Mouse (Mus musculus) embryonic facial prominence, embryonic 15.5 days (tissue): ENCODE measurements around the gene Mtpn. TPM values are rescaled to one million over a fixed set of nuclear protein-coding genes. Genes with fewer than 3 reads are reported as not detected.

ENCODE experiments used
- ATAC-seq: fragments of 200-750 bp; cut with Nextera tagmentation; 2 replicates; pipeline ENCODE4 v1.8.0; 2017; ENCODE audit warnings: low read depth, moderate TSS enrichment; ENCODE audit not compliant: insufficient number of reproducible peaks, low FRiP score, low TSS enrichment
- H3K27ac ChIP-seq: fragments of 300-500 bp; sonication (generic); replicated peaks from 2 replicates; pipeline ENCODE4 v1.5.1; 2015; ENCODE audit warnings: mild to moderate bottlenecking, inconsistent platforms
- H3K27me3 ChIP-seq: fragments of 300-500 bp; sonication (generic); 2 replicates; pipeline ENCODE4 v1.6.1; 2015; ENCODE audit warnings: inconsistent platforms
- H3K36me3 ChIP-seq: fragments of 300-500 bp; sonication (generic); 2 replicates; pipeline ENCODE4 v1.6.1; 2015; ENCODE audit warnings: mild to moderate bottlenecking, inconsistent platforms
- H3K4me1 ChIP-seq: fragments of 300-500 bp; sonication (generic); 2 replicates; pipeline ENCODE4 v1.6.1; 2015; ENCODE audit warnings: inconsistent platforms
- H3K4me2 ChIP-seq: fragments of 300-500 bp; sonication (generic); replicated peaks from 2 replicates; pipeline ENCODE4 v1.6.1; 2015; ENCODE audit warnings: mild to moderate bottlenecking, inconsistent platforms
- H3K4me3 ChIP-seq: fragments of 300-500 bp; sonication (generic); replicated peaks from 2 replicates; pipeline ENCODE4 v1.5.1; 2015; ENCODE audit warnings: mild to moderate bottlenecking, inconsistent platforms
- H3K9ac ChIP-seq: fragments of 300-500 bp; sonication (generic); 2 replicates; pipeline ENCODE4 v1.6.1; 2015; ENCODE audit warnings: inconsistent platforms
- H3K9me3 ChIP-seq: fragments of 300-500 bp; sonication (generic); replicated peaks from 2 replicates; pipeline ENCODE4 v1.6.1; 2016; ENCODE audit warnings: inconsistent platforms
- WGBS: fragments of 180-500 bp; shearing (Covaris S2); methylation state at CpG from one replicate; pipeline ENCODE4 v1.1.7; 2015; 5-methylcytosine and 5-hydroxymethylcytosine counted together
- polyA plus RNA-seq: library from polyadenylated mRNA; unstranded; fragments of >200 nt; fragmentation: Nextera tagmentation; extraction: Ambion mirVana; gene quantifications from 2 replicates; pipeline ENCODE4 v1.2.1, GENCODE M21; 2015

The Mtpn gene
- 146 and 150 TPM in 2 replicates for polyA plus RNA-seq

- peak; percentile 99 for ATAC-seq
These were observed at the start of gene Mtpn for GRCm38 (mm10) chr6:35539304-35540009. Mtpn (minus strand) TSS chr6:35539888.

DNA sequence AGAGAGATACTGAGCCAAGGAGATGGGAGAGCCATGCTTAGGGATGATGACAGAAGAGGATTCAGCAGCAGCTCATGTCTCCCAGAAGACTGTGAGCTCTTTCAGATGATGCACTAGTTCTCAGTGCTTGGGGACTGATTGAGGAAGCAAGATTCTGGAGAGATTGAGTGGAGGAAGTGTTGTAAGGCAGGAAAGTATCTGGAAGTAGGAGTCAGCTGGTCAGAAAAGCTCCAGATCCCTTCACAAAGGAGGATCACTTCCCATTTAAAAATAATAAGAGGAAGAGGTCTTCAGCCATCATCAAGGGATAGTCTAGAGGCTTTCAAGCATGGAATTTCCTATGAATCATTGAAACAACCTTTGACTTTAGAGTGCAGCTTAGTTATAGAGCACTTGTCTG is 29.0 kb upstream of the Mtpn start:
- Histone ChIP-seq H3K27ac (no peak overlapping the region), H3K9me3 (no peaks in the 10 kb centered on the region), H3K36me3 (no peaks in the 10 kb centered on the region), H3K9ac (no peak overlapping the region), H3K4me3 (no peak overlapping the region), H3K4me2 (no peak overlapping the region), H3K27me3 (peaks cover 3% of the 10 kb centered on the region; the same call in 1 of the 2 replicates), H3K4me1 (no peaks in the 10 kb centered on the region)
- ATAC-seq = no peak

More at GRCm38 (mm10) chr6:35539304-35540009, at the start of gene Mtpn:
- H3K27ac ChIP-seq = peak within 1 kb of the TSS; percentile 88
- H3K4me1 ChIP-seq = 0 out of 2 replicates have a peak, but pooled peaks cover 7% of the 10 kb centered on the region
- peak within 1 kb of the TSS; percentile 100 for H3K4me3 ChIP-seq
- WGBS = under 1% methylated on average over 61 of the region's 61 CpGs
- peak within 1 kb of the TSS; percentile 93 for H3K9ac ChIP-seq
- H3K4me2 ChIP-seq = peak within 1 kb of the TSS; percentile 59
- no peaks in the 10 kb centered on the region for H3K27me3 ChIP-seq
- H3K36me3 ChIP-seq = no peaks in the 10 kb centered on the region
- no peaks in the 10 kb centered on the region for H3K9me3 ChIP-seq

GRCm38 (mm10) chr6:35567755-35568154 is 28.1 kb upstream of the Mtpn start:
- ATAC-seq = no peak
- Histone ChIP-seq H3K9ac (no peak overlapping the region), H3K27me3 (peaks cover 3% of the 10 kb centered on the region; the same call in 1 of the 2 replicates), H3K36me3 (no peaks in the 10 kb centered on the region), H3K4me3 (no peak overlapping the region), H3K27ac (no peak overlapping the region), H3K4me1 (no peaks in the 10 kb centered on the region), H3K9me3 (no peaks in the 10 kb centered on the region), H3K4me2 (no peak overlapping the region)

- H3K9ac ChIP-seq = no peak overlapping the region
- H3K4me2 ChIP-seq = no peak overlapping the region
- H3K27me3 ChIP-seq = no peaks in the 10 kb centered on the region
- H3K4me3 ChIP-seq = no peak overlapping the region
- no peak for ATAC-seq
- WGBS = 50% methylated on average over 2 of the region's 2 CpGs
- no peak overlapping the region for H3K27ac ChIP-seq
- H3K36me3 ChIP-seq = no peaks in the 10 kb centered on the region
- H3K9me3 ChIP-seq = no peaks in the 10 kb centered on the region
- no peaks in the 10 kb centered on the region for H3K4me1 ChIP-seq
These were observed 20.3 kb upstream of the Mtpn start for GRCm38 (mm10) chr6:35559950-35560349.

DNA sequence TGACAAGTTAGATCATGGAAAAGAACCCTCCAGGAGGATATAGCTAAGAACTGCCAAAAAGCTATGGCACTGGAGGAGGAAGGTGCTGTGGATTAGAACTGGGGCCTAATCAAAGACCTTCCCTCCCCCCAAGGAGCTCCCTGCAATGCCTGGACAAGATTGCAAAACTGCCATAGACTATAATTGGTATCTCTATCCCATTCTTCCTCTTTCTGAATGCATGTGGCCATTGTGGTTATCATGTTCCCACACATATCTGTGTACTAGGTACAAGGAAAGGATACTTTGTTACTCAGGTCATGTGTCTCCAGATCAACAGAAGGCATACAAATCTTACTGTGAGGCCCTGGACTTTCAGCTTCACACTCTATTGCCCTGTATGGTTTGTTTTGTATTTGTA is 4.7 kb upstream of the Mtpn start:
- no peaks in the 10 kb centered on the region for H3K9me3 ChIP-seq
- no peak overlapping the region for H3K4me2 ChIP-seq
- H3K36me3 ChIP-seq = no peaks in the 10 kb centered on the region

GRCm38 (mm10) chr6:35542656-35543400 is 3.1 kb upstream of the Mtpn start:
- Histone ChIP-seq H3K4me2 (no peak overlapping the region), H3K4me3 (no peak overlapping the region), H3K9ac (no peak overlapping the region), H3K4me1 (0 out of 2 replicates have a peak, but pooled peaks cover 6% of the 10 kb centered on the region), H3K9me3 (no peaks in the 10 kb centered on the region), H3K27me3 (no peaks in the 10 kb centered on the region), H3K36me3 (no peaks in the 10 kb centered on the region), H3K27ac (no peak overlapping the region)
- 63% methylated on average over 8 of the region's 8 CpGs for WGBS
- ATAC-seq = no peak

More for the DNA sequence above, 4.7 kb upstream of the Mtpn start:
- Histone ChIP-seq H3K9ac (no peak overlapping the region), H3K27me3 (no peaks in the 10 kb centered on the region), H3K4me3 (no peak overlapping the region), H3K4me1 (no peaks in the 10 kb centered on the region), H3K27ac (no peak overlapping the region)
- no peak for ATAC-seq

- no peak overlapping the region for H3K4me2 ChIP-seq
- H3K4me1 ChIP-seq = 0 out of 2 replicates have a peak, but pooled peaks cover 7% of the 10 kb centered on the region
- H3K36me3 ChIP-seq = no peaks in the 10 kb centered on the region
- 90% methylated on average over 9 of the region's 9 CpGs for WGBS
- no peaks in the 10 kb centered on the region for H3K27me3 ChIP-seq
- no peak overlapping the region for H3K27ac ChIP-seq
- no peak overlapping the region for H3K4me3 ChIP-seq
- no peak for ATAC-seq
- no peaks in the 10 kb centered on the region for H3K9me3 ChIP-seq
- H3K9ac ChIP-seq = no peak overlapping the region
These were observed 689 bp upstream of the Mtpn start for GRCm38 (mm10) chr6:35540377-35540776.

- Histone ChIP-seq H3K27ac (peak overlapping the region; percentile 88; the same call in 1 of the 2 replicates), H3K9ac (peak overlapping the region; percentile 93), H3K36me3 (no peaks in the 10 kb centered on the region), H3K4me2 (peak overlapping the region; percentile 59), H3K4me1 (0 out of 2 replicates have a peak, but pooled peaks cover 7% of the 10 kb centered on the region), H3K9me3 (no peaks in the 10 kb centered on the region), H3K4me3 (peak overlapping the region; percentile 100), H3K27me3 (no peaks in the 10 kb centered on the region)
- 5% methylated on average over 21 of the region's 21 CpGs for WGBS
- no peak for ATAC-seq
These were observed 858 bp downstream of the Mtpn start for GRCm38 (mm10) chr6:35538757-35539303.

GRCm38 (mm10) chr6:35536021-35536420 is 3.7 kb downstream of the Mtpn start:
- no peak overlapping the region for H3K9ac ChIP-seq
- WGBS = 60% methylated on average over 7 of the region's 7 CpGs

DNA sequence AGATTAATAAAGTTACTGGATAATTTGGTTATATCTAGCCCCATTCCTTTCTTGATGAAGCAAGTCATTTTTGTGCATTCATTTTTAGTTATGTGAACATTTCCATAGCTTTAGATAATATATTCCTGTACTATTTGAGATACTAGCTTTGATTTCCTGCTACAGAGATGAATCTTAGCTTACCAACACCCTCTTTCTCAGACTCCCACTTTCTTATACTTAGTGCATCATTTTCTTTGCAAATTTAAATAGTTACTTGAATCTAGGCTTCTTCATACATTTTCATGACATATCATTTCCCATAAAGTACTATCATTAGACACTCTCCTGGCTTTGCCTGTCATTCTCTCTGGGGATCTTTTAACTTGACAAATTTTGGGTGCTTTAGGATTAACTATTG is 26.3 kb downstream of the Mtpn start:
- Histone ChIP-seq H3K9ac (no peak overlapping the region), H3K27me3 (no peaks in the 10 kb centered on the region), H3K27ac (no peak overlapping the region), H3K4me1 (no peaks in the 10 kb centered on the region), H3K4me2 (no peak overlapping the region), H3K9me3 (no peaks in the 10 kb centered on the region), H3K4me3 (no peak overlapping the region), H3K36me3 (peaks cover 15% of the 10 kb centered on the region; the same call in 1 of the 2 replicates)
- no peak for ATAC-seq

More at GRCm38 (mm10) chr6:35536021-35536420, 3.7 kb downstream of the Mtpn start:
- no peak overlapping the region for H3K4me2 ChIP-seq
- H3K27me3 ChIP-seq = no peaks in the 10 kb centered on the region
- H3K9me3 ChIP-seq = no peaks in the 10 kb centered on the region
- no peak overlapping the region for H3K27ac ChIP-seq
- ATAC-seq = no peak
- H3K36me3 ChIP-seq = no peaks in the 10 kb centered on the region
- 0 out of 2 replicates have a peak, but pooled peaks cover 7% of the 10 kb centered on the region for H3K4me1 ChIP-seq
- no peak overlapping the region for H3K4me3 ChIP-seq

DNA sequence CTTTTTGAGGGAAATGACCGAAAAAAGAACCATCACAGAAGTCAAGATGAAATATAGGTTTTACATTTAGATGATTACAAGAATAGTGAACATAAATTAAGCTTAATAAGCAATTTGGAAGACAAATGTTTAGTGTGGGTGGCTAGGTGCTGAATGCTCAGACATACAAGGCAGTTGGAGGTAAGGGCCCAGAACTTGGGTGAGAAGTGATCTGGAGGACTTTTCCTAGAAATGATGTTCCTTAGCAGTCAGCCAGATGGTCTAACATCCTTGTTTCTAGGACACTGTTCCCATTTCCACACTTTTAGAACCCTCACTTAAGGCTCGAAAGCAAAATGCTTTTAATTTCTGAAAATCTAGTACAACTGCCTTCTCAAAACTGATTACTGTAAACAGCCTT is 34.9 kb downstream of the Mtpn start:
- H3K36me3 ChIP-seq = no peaks in the 10 kb centered on the region
- no peaks in the 10 kb centered on the region for H3K9me3 ChIP-seq
- no peak overlapping the region for H3K27ac ChIP-seq
- 90% methylated on average over 2 of the region's 2 CpGs for WGBS
- H3K4me2 ChIP-seq = no peak overlapping the region
- no peak for ATAC-seq
- no peak overlapping the region for H3K4me3 ChIP-seq
- no peak overlapping the region for H3K9ac ChIP-seq
- H3K27me3 ChIP-seq = no peaks in the 10 kb centered on the region
- no peaks in the 10 kb centered on the region for H3K4me1 ChIP-seq
